Mouse (Mus musculus) liver, adult 2 months (tissue): ENCODE results near the gene Cd93. TPM values are rescaled to one million over a fixed set of nuclear protein-coding genes. Genes with fewer than 3 reads are reported as not detected.

Experiments used
- DNase-seq: peaks from one replicate; pipeline ENCODE4 v3.0.0-alpha.2; 2011; ENCODE audit warnings: low read depth, low spot score; ENCODE audit errors: extremely low read depth
- H3K27ac ChIP-seq: fragments of 200-500 bp; replicated peaks from 2 replicates; pipeline ENCODE4 v1.5.1; 2012; ENCODE audit warnings: low read depth, mild to moderate bottlenecking, control low read depth, inconsistent platforms, low read length; ENCODE audit not compliant: insufficient read depth
- H3K27me3 ChIP-seq: fragments of 200-500 bp; 2 replicates; pipeline ENCODE4 v1.6.1; 2012; ENCODE audit warnings: mild to moderate bottlenecking, moderate library complexity, low read length, inconsistent platforms; ENCODE audit not compliant: control insufficient read depth, insufficient read depth
- H3K36me3 ChIP-seq: fragments of 200-500 bp; 2 replicates; pipeline ENCODE4 v1.6.1; 2012; ENCODE audit warnings: low read length, inconsistent platforms; ENCODE audit not compliant: control insufficient read depth, insufficient read depth
- H3K4me1 ChIP-seq: fragments of 200-500 bp; 2 replicates; pipeline ENCODE4 v1.6.1; 2011; ENCODE audit warnings: low read length; ENCODE audit not compliant: control insufficient read depth, insufficient read depth
- H3K4me3 ChIP-seq: fragments of 200-500 bp; 2 replicates; pipeline ENCODE4 v1.5.1; 2011; ENCODE audit warnings: low read depth, mild to moderate bottlenecking, control low read depth, low read length, moderate library complexity; ENCODE audit not compliant: insufficient read depth
- H3K79me2 ChIP-seq: fragments of 200-500 bp; 2 replicates; pipeline ENCODE4 v1.6.1; 2012; ENCODE audit warnings: inconsistent platforms, mild to moderate bottlenecking, low read length, moderate library complexity; ENCODE audit not compliant: control insufficient read depth, insufficient read depth
- H3K9ac ChIP-seq: fragments of 200-500 bp; 2 replicates; pipeline ENCODE4 v1.6.1; 2012; ENCODE audit warnings: low read depth, mild to moderate bottlenecking, control low read depth, inconsistent platforms, low read length
- CTCF ChIP-seq: fragments of 200-500 bp; IDR thresholded peaks from 2 replicates; pipeline ENCODE4 v1.5.1; 2011; ENCODE audit warnings: low read depth, low read length, control low read depth
- POLR2A ChIP-seq: fragments of 200-500 bp; IDR thresholded peaks from 2 replicates; pipeline ENCODE4 v1.6.1; 2011; ENCODE audit warnings: low read length, control low read depth; ENCODE audit not compliant: insufficient read depth; ENCODE audit errors: extremely low read depth
- WGBS: fragments of 180-500 bp; shearing (Covaris S2); methylation state at CpG from one replicate; pipeline ENCODE4 v1.1.7; 2018; 5-methylcytosine and 5-hydroxymethylcytosine counted together
- polyA plus RNA-seq: library from polyadenylated mRNA; depleted of rRNA; stranded (reverse); fragments of >200 nt; gene quantifications from 2 replicates; pipeline ENCODE4 v1.2.3, GENCODE M21; 2012
- total RNA-seq: library from RNA; depleted of rRNA; stranded (reverse); fragments of >200 nt; gene quantifications from 2 replicates; pipeline ENCODE4 v1.2.3, GENCODE M21; 2014

Gene Cd93
- total and polyA plus RNA-seq, 2 experiments, result 1.1 to 3.0 TPM

DNA sequence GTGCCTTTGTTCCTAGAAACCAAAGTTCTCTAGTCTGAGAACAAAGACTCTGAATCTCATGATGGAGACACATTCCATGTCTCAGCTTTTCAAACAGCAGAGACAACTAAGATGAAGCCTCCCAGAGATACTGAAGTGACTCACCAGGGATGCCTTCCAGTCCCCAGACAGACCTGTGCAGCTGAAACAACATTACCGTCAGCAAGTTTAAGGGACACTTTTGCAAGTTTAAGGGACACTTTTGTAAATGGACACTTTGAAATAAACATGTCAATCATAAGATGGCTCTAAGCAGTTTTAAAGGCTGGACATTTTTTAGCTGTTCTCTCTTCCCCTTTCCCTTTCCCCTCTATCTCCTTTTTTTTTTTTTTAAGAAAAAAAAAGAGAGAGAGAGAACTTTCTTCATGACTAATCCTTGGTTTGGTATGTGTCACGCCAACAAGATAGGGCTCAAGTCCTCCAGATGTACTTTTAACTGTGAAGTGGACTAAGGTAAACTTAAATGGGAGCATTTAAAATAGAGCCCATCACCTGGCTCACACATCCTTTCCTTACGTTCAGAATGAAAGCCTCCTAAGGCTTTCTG lies 3.6 kb downstream of the Cd93 start:
- Histone ChIP-seq H3K27ac (no peak overlapping the region), H3K9ac (no peak overlapping the region)
- no peak for TF ChIP-seq POLR2A
- no peak for TF ChIP-seq CTCF

DNA sequence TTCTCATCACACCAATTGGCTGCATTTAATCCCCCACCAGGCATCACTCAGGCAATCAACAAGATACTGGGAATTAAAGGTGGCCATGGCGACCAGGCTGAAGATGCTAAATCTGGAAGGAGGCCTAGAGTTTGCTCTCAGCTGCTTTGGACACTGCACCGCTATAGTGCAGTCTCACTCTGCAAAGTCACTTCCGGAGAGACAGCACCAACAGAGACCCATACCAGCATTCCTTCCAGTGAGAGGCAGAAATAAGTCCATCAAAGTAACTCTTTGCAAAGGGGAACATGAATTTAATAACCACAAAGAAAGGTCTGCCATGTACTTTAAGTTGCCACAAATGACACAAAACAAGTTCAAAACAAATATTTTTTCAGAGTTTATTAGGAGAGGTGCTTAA lies 7.1 kb downstream of the Cd93 start:
- Histone ChIP-seq H3K4me3 (no peak overlapping the region), H3K27ac (no peak overlapping the region), H3K79me2 (no peaks in the 10 kb centered on the region), H3K4me1 (no peaks in the 10 kb centered on the region), H3K36me3 (no peaks in the 10 kb centered on the region), H3K9ac (no peak overlapping the region), H3K27me3 (no peaks in the 10 kb centered on the region)
- TF ChIP-seq CTCF (no peak), POLR2A (no peak)
- 47% methylated on average over 3 of the region's 3 CpGs for WGBS
- no peak for DNase-seq

More for the DNA sequence above, 3.6 kb downstream of the Cd93 start:
- Histone ChIP-seq H3K79me2 (no peaks in the 10 kb centered on the region), H3K4me1 (no peaks in the 10 kb centered on the region), H3K4me3 (no peak overlapping the region), H3K27me3 (no peaks in the 10 kb centered on the region), H3K36me3 (no peaks in the 10 kb centered on the region)
- 52% methylated on average over 3 of the region's 3 CpGs for WGBS
- no peak for DNase-seq

GRCm38 (mm10) chr2:148432346-148432745 lies 11.0 kb downstream of the Cd93 start:
- H3K4me3 ChIP-seq, result no peak overlapping the region

GRCm38 (mm10) chr2:148430941-148431340 lies 12.4 kb downstream of the Cd93 start:
- TF ChIP-seq CTCF (no peak), POLR2A (no peak)
- Histone ChIP-seq H3K9ac (no peak overlapping the region), H3K4me3 (no peak overlapping the region), H3K27ac (no peak overlapping the region), H3K4me1 (peaks cover 1% of the 10 kb centered on the region; the same call in 1 of the 2 replicates), H3K36me3 (no peaks in the 10 kb centered on the region), H3K27me3 (no peaks in the 10 kb centered on the region), H3K79me2 (no peaks in the 10 kb centered on the region)
- DNase-seq, result no peak
- 86% methylated on average over 4 of the region's 4 CpGs for WGBS

More at GRCm38 (mm10) chr2:148432346-148432745, 11.0 kb downstream of the Cd93 start:
- DNase-seq, result no peak
- Histone ChIP-seq H3K36me3 (no peaks in the 10 kb centered on the region), H3K79me2 (no peaks in the 10 kb centered on the region), H3K4me1 (no peaks in the 10 kb centered on the region), H3K9ac (no peak overlapping the region), H3K27me3 (no peaks in the 10 kb centered on the region), H3K27ac (no peak overlapping the region)
- TF ChIP-seq POLR2A, result no peak
- TF ChIP-seq CTCF, result no peak
- 55% methylated on average over 2 of the region's 2 CpGs for WGBS

DNA sequence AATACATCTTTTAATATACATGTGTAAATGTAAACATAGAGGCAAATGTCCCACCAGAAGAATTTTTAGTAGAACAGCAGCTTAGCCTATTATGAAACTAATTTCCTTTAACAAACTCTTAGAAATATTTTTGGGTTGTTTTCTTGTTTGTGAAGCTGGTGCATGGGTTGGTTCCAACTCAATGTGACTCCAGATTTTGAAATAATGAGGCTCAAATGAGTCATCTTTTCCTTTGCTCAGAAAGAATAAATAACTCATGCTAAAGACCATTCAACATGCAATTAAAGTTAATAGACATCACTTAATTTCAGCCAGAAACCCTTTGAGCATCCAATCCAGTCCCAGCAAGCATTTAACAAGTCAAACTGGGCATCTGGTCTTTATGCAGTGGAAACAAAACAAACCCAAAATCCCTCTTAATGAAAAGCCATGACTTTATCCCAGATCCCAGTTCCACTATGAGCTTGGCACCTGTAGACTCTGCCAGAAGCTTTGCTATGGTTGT lies 14.3 kb downstream of the Cd93 start:
- Histone ChIP-seq H3K27me3 (no peaks in the 10 kb centered on the region), H3K4me1 (peaks cover 1% of the 10 kb centered on the region; the same call in 1 of the 2 replicates), H3K9ac (no peak overlapping the region), H3K79me2 (no peaks in the 10 kb centered on the region), H3K4me3 (no peak overlapping the region), H3K36me3 (no peaks in the 10 kb centered on the region), H3K27ac (no peak overlapping the region)
- DNase-seq, result peak; percentile 25
- TF ChIP-seq CTCF (no peak), POLR2A (no peak)

DNA sequence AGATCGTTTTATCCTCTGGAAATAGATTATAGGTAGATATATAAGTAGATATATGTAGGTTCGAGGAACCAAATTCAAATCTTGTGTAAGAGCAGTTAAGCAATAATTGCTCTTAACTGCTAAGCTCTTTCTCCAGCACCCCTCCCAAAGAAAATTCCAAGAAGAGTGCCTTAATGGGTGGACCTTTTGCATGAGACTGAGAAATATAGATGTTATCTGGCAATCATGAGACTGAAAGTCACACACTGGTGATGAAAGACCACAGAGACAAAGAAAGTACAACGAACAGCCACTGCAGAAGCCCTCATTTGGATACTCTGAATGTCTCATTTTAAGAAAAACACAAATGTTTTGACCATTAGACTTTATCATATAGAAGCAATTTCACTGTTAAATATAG lies 14.8 kb downstream of the Cd93 start:
- Histone ChIP-seq H3K27me3 (no peaks in the 10 kb centered on the region), H3K4me1 (peaks cover 1% of the 10 kb centered on the region; the same call in 1 of the 2 replicates), H3K27ac (no peak overlapping the region), H3K4me3 (no peak overlapping the region), H3K36me3 (no peaks in the 10 kb centered on the region), H3K79me2 (no peaks in the 10 kb centered on the region), H3K9ac (no peak overlapping the region)
- WGBS, result 71% methylated on average over 3 of the region's 3 CpGs
- DNase-seq, result no peak
- TF ChIP-seq POLR2A (no peak), CTCF (no peak)
